Mouse (Mus musculus) heart, embryonic 16.5 days (tissue): ENCODE results near the gene Ddah1. TPM values are rescaled to one million over a fixed set of nuclear protein-coding genes. Genes with fewer than 3 reads are reported as not detected.

ENCODE experiments used
- ATAC-seq: fragments of 200-750 bp; cut with Nextera tagmentation; replicated peaks from 2 replicates; pipeline ENCODE4 v1.8.0; 2017; ENCODE audit warnings: moderate number of reproducible peaks; ENCODE audit not compliant: insufficient read depth, low FRiP score; ENCODE audit errors: extremely low read depth
- H3K27ac ChIP-seq: fragments of 300-500 bp; sonication (generic); 2 replicates; pipeline ENCODE4 v1.5.1; 2014; ENCODE audit warnings: mild to moderate bottlenecking, low read length, control low read depth, moderate library complexity
- H3K27me3 ChIP-seq: fragments of 300-500 bp; sonication (generic); 2 replicates; pipeline ENCODE4 v1.6.1; 2014; ENCODE audit warnings: low read length, mixed read lengths; ENCODE audit not compliant: control insufficient read depth, insufficient read depth
- H3K36me3 ChIP-seq: fragments of 300-500 bp; sonication (generic); 2 replicates; pipeline ENCODE4 v1.6.1; 2014; ENCODE audit not compliant: control insufficient read depth, insufficient read depth
- H3K4me1 ChIP-seq: fragments of 300-500 bp; sonication (generic); 2 replicates; pipeline ENCODE4 v1.6.1; 2014; ENCODE audit warnings: low read length, mixed read lengths; ENCODE audit not compliant: control insufficient read depth, insufficient read depth
- H3K4me2 ChIP-seq: fragments of 300-500 bp; sonication (generic); 2 replicates; pipeline ENCODE4 v1.6.1; 2014; ENCODE audit warnings: low read depth, mild to moderate bottlenecking, control low read depth, low read length
- H3K4me3 ChIP-seq: fragments of 300-500 bp; sonication (generic); 2 replicates; pipeline ENCODE4 v1.5.1; 2014; ENCODE audit warnings: mild to moderate bottlenecking, control low read depth, low read length
- H3K9ac ChIP-seq: fragments of 300-500 bp; sonication (generic); 2 replicates; pipeline ENCODE4 v1.6.1; 2014; ENCODE audit warnings: low read length, control low read depth
- H3K9me3 ChIP-seq: fragments of 300-500 bp; sonication (generic); replicated peaks from 2 replicates; pipeline ENCODE4 v1.6.1; 2016; ENCODE audit warnings: low read length; ENCODE audit not compliant: control insufficient read depth
- WGBS: fragments of 180-500 bp; shearing (Covaris S2); extraction: QIAGEN DNeasy Blood & Tissue Kit; methylation state at CpG from one replicate; pipeline ENCODE4 v1.1.7; 2014; 5-methylcytosine and 5-hydroxymethylcytosine counted together
- polyA plus RNA-seq: library from polyadenylated mRNA; unstranded; fragments of >200 nt; fragmentation: Nextera tagmentation; extraction: Ambion mirVana; gene quantifications from 2 replicates; pipeline ENCODE4 v1.2.1, GENCODE M21; 2015

Ddah1 gene
- polyA plus RNA-seq, 1 experiment from 2014 or later = 17.4 TPM

DNA sequence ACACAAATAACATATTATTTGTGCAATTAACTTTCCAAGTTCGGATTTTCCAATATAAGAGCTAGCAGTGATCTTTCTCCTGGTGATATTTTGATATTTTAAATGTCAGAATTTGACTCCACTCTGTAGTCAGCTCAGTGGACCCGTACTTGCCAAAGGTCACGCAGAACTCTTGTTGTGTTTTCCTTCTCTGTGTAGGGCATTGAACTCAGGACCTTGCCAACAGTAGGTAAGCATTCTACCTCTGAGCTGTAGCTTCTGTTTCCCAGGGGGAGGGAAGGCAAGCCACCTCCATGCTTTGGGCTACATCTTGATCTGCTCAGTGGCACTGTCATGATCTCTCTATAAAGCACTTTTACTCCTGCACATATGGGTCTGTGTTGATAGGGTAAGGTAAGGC lies 2.1 kb downstream of the Ddah1 start:
- no peak overlapping the region for H3K4me3 ChIP-seq
- peaks cover 17% of the 10 kb centered on the region for H3K27me3 ChIP-seq
- no peak for ATAC-seq
- H3K27ac ChIP-seq = no peak overlapping the region
- no peaks in the 10 kb centered on the region for H3K9me3 ChIP-seq
- no peak overlapping the region for H3K4me2 ChIP-seq
- H3K4me1 ChIP-seq = peaks cover 7% of the 10 kb centered on the region; the same call in 1 of the 2 replicates
- no peaks in the 10 kb centered on the region for H3K36me3 ChIP-seq
- 94% methylated on average over 3 of the region's 3 CpGs for WGBS
- no peak overlapping the region for H3K9ac ChIP-seq

DNA sequence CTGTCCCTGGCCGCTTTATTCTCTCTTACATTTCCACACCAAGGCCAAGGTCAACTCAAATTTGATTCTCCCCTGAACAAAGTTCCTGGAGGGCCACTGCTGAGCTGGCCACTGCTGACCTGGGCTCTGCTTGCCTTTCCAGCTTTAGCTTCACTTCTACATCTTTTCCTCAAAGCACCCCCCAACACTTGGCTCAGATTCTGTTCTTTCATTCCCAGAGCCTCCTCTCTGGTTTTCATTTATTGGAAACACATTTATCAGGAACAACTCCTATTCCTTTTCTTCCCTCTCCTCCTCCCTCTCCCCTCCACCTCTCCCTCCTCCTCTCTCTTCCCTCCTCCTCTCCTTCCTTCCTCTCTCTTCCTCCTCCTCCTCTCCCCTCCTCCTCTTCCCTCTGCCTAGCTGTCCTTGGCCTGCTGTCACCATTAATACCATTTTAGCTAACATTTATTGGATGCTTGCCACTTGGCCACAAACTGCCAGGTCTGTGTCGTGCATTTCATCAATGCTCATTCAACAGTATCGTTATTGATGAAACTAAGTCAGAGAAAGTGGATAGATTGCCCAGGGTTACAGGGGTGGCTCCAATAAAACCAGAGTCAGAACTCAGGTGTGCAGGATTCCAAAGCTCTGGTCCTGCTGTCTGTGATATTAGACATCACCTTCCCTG lies 3.2 kb downstream of the Ddah1 start:
- Histone ChIP-seq H3K27ac (no peak overlapping the region), H3K4me2 (no peak overlapping the region), H3K36me3 (no peaks in the 10 kb centered on the region), H3K27me3 (peaks cover 17% of the 10 kb centered on the region), H3K9ac (no peak overlapping the region), H3K4me3 (no peak overlapping the region), H3K4me1 (peaks cover 7% of the 10 kb centered on the region; the same call in 1 of the 2 replicates), H3K9me3 (no peaks in the 10 kb centered on the region)
- ATAC-seq = no peak
- WGBS = 61% methylated on average over 3 of the region's 3 CpGs

DNA sequence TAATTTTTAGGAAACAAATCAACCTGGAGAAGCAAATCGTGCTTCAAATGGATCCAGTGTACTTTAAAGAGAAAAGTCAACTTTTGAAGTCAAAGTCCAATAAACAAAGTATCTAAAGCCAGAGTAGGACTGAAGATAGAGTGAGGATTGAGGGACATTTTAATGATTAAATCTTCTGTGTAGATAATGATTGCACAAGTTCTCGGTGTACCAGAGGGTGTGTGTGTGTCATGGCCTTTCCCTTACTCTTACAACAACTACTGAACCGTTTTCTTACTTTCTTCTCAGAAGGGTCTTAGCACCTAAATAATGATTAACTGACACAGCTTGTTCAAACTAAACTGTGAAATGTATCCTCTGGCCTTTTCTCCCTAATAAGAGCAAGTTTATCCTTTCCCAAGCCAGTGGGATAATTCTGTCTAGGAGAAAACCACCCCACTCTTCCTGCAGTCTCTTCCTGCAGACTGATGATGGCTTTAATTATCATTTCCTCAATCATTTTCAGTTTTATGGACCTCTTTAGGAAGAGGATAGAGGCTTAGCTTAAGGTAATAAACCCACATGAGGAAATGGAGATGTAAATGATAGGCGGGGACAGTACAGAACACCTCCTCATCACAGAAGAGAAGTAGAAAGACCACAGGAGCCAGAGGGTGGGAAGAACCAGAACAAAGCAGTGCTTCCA lies 4.6 kb downstream of the Ddah1 start:
- WGBS = 83% methylated on average over 4 of the region's 4 CpGs
- H3K9ac ChIP-seq = no peak overlapping the region
- H3K4me1 ChIP-seq = peaks cover 3% of the 10 kb centered on the region; the same call in 1 of the 2 replicates

GRCm38 (mm10) chr3:145763642-145763972 lies 5.1 kb downstream of the Ddah1 start:
- 96% methylated on average over 3 of the region's 3 CpGs for WGBS
- H3K27ac ChIP-seq = no peak overlapping the region
- no peak overlapping the region for H3K9ac ChIP-seq
- no peak for ATAC-seq
- H3K36me3 ChIP-seq = no peaks in the 10 kb centered on the region
- H3K4me3 ChIP-seq = no peak overlapping the region
- no peaks in the 10 kb centered on the region for H3K9me3 ChIP-seq
- peaks cover 5% of the 10 kb centered on the region for H3K27me3 ChIP-seq
- H3K4me1 ChIP-seq = peaks cover 3% of the 10 kb centered on the region; the same call in 1 of the 2 replicates
- no peak overlapping the region for H3K4me2 ChIP-seq

More for the DNA sequence above, 4.6 kb downstream of the Ddah1 start:
- H3K4me2 ChIP-seq = no peak overlapping the region
- no peaks in the 10 kb centered on the region for H3K9me3 ChIP-seq
- no peak overlapping the region for H3K4me3 ChIP-seq
- no peaks in the 10 kb centered on the region for H3K36me3 ChIP-seq
- peaks cover 6% of the 10 kb centered on the region for H3K27me3 ChIP-seq
- no peak overlapping the region for H3K27ac ChIP-seq
- ATAC-seq = no peak

DNA sequence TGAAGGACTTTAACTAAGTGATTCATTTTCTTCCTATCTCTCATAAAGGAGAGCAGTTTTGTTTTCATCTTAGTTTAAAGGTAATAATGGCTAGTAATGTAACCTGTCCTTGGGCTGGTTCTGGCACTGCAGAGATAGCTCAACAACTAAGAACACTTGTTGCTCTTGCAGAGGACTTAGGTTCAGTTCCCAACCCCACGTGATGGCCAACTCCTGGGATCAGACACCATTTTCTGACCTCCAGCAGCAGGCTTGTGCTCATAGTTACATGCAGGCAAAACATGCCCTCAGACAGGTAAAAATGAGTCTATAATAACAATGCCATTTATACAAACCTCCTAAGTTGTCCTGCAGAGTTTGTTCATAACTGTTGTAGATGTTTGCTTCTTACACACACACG lies 5.9 kb downstream of the Ddah1 start:
- WGBS = 77% methylated on average over 2 of the region's 2 CpGs

GRCm38 (mm10) chr3:145768439-145768838 lies 10.0 kb downstream of the Ddah1 start:
- ATAC-seq = no peak
- Histone ChIP-seq H3K27ac (no peak overlapping the region), H3K36me3 (no peaks in the 10 kb centered on the region), H3K9ac (no peak overlapping the region), H3K9me3 (no peaks in the 10 kb centered on the region), H3K4me2 (no peak overlapping the region), H3K4me3 (no peak overlapping the region), H3K27me3 (no peaks in the 10 kb centered on the region), H3K4me1 (0 out of 2 replicates have a peak, but pooled peaks cover under 1% of the 10 kb centered on the region)
- 87% methylated on average over 4 of the region's 4 CpGs for WGBS

More for the DNA sequence above, 5.9 kb downstream of the Ddah1 start:
- Histone ChIP-seq H3K9ac (no peak overlapping the region), H3K27me3 (peaks cover 3% of the 10 kb centered on the region), H3K4me2 (no peak overlapping the region), H3K4me1 (peaks cover under 1% of the 10 kb centered on the region; the same call in 1 of the 2 replicates), H3K36me3 (no peaks in the 10 kb centered on the region), H3K4me3 (no peak overlapping the region), H3K27ac (no peak overlapping the region), H3K9me3 (no peaks in the 10 kb centered on the region)
- ATAC-seq = no peak

- no peak for ATAC-seq
- Histone ChIP-seq H3K36me3 (no peaks in the 10 kb centered on the region), H3K9ac (no peak overlapping the region), H3K4me3 (no peak overlapping the region), H3K27ac (no peak overlapping the region), H3K27me3 (0 out of 2 replicates have a peak, but pooled peaks cover 2% of the 10 kb centered on the region), H3K9me3 (no peaks in the 10 kb centered on the region), H3K4me2 (no peak overlapping the region), H3K4me1 (0 out of 2 replicates have a peak, but pooled peaks cover 3% of the 10 kb centered on the region)
- 77% methylated on average over 9 of the region's 9 CpGs for WGBS
Observed at GRCm38 (mm10) chr3:145773384-145773783, 14.9 kb downstream of the Ddah1 start.

DNA sequence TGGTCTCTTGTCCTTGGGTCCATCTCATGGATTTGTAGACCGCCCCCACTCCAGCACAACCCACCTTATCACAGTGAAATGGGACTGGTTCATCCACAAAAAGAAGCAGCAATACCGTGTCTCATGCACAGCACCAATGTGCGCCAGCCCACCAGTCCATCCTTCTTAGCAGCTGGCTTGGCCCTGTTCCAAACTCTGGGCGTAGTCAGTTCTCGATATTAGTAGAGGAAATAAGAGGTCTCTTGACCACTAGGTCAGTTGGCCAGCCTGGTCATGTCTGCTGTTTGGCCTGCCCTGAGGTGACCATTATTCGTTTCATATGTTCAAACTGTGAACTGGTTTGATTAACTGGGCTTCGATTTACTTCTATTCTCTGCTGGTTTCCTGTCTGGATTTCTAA lies 15.9 kb downstream of the Ddah1 start:
- H3K9me3 ChIP-seq = no peaks in the 10 kb centered on the region
- WGBS = 80% methylated on average over 7 of the region's 7 CpGs

DNA sequence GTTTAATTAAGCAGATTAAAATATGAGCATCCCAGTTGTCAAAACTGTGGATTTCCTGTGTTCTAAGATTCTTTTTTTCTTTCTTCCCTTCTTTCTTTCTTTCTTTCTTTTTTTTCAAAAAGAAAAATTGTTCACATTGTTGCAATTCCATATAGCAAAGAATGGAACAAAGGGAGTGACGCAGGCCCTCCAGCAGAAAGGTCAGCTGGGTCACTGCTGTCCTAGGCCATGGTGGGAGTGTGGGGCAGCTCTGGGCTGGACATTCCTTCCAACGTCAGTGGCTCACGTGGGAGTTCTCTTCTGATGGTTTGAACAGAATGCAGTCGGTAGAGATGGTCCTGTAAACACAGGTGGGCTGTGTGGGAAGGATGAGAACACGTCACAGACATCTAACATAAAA lies 16.8 kb downstream of the Ddah1 start:
- no peak overlapping the region for H3K27ac ChIP-seq
- no peaks in the 10 kb centered on the region for H3K9me3 ChIP-seq
- no peak overlapping the region for H3K4me2 ChIP-seq
- H3K36me3 ChIP-seq = no peaks in the 10 kb centered on the region
- no peak overlapping the region for H3K9ac ChIP-seq
- H3K4me1 ChIP-seq = 0 out of 2 replicates have a peak, but pooled peaks cover 3% of the 10 kb centered on the region
- H3K27me3 ChIP-seq = 0 out of 2 replicates have a peak, but pooled peaks cover 2% of the 10 kb centered on the region
- H3K4me3 ChIP-seq = no peak overlapping the region
- ATAC-seq = no peak
- 62% methylated on average over 5 of the region's 5 CpGs for WGBS

More for the DNA sequence above, 15.9 kb downstream of the Ddah1 start:
- Histone ChIP-seq H3K36me3 (no peaks in the 10 kb centered on the region), H3K4me1 (0 out of 2 replicates have a peak, but pooled peaks cover 3% of the 10 kb centered on the region), H3K4me2 (no peak overlapping the region), H3K4me3 (no peak overlapping the region), H3K9ac (no peak overlapping the region), H3K27me3 (0 out of 2 replicates have a peak, but pooled peaks cover 2% of the 10 kb centered on the region), H3K27ac (no peak overlapping the region)
- ATAC-seq = no peak
